Mouse (Mus musculus) heart, adult 2 months (tissue): ENCODE data around the gene Ezr.

Experiments used
- CTCF ChIP-seq: fragments of 200-600 bp; IDR thresholded peaks from 2 replicates; pipeline ENCODE4 v1.8.1; 2022; ENCODE audit warnings: antibody characterized with exemption, mild to moderate bottlenecking, moderate library complexity
- POLR2A ChIP-seq: fragments of 200-500 bp; IDR thresholded peaks from 2 replicates; pipeline ENCODE4 v1.6.1; 2011; ENCODE audit warnings: mild to moderate bottlenecking, low read depth, low read length, control low read depth; ENCODE audit not compliant: insufficient read depth

DNA sequence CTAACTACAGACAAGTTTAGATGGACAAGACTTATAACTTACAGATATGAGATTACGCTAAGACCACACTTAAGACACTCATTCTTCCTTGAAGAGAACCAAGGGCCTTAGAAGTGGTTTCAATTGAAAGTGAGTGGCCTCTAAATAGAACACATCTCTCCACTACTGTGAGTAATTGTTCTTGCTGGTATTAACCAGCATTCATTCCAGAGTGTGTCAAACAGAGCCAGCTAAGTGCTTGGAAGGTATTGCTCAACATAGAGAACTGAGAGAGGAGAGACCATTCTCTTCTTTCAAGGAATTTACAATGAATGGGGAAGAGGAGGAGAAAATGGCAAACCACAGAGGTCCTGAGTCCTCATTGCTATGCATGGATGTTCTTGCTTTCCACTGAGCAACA is 21.0 kb upstream of the Ezr start:
- TF ChIP-seq CTCF, result no peak
- TF ChIP-seq POLR2A, result no peak
